Mouse (Mus musculus) left cerebral cortex, adult 18-20 months (tissue): ENCODE data around the gene Wdfy3. TPM values are rescaled to one million over a fixed set of nuclear protein-coding genes. Genes with fewer than 3 reads are reported as not detected.
A peak's percentile ranks its signal among the peaks of the same experiment; 100 is the strongest.

Experiments
- DNase-seq, 2 experiments: peaks; one replicate each; pipeline ENCODE4 v3.0.0; 2021 to 2022; ENCODE audit warnings: low spot score in 2 of 2, mixed read lengths in 1 of 2
- total RNA-seq, 2 experiments: library from RNA; stranded (reverse); gene quantifications; 2 replicates each; pipeline ENCODE4 v1.2.3; 2021

Gene Wdfy3
- total RNA-seq, 2 experiments from 2014 or later: 127 TPM

DNA sequence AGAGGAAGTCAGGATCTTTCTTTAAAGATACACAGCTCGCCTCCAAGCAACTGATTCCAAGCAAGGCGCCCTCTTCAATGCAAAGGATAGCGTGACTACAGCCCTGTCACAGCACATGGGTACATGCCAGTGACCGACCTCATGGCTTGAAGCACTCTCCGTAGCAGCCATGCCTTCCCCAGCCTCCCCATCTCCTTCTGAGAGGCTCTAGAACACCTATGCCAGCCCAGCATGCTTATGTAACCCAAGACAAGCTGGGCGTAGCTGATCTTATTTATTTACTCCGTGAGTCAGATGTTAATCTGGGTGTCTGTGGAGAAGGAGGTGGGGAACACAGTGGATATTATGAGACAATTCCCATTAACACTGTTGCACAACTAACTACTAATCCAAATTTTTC is 13.8 kb downstream of the Wdfy3 start:
- peak in 1 of 2 experiments; percentile 15 for DNase-seq

DNA sequence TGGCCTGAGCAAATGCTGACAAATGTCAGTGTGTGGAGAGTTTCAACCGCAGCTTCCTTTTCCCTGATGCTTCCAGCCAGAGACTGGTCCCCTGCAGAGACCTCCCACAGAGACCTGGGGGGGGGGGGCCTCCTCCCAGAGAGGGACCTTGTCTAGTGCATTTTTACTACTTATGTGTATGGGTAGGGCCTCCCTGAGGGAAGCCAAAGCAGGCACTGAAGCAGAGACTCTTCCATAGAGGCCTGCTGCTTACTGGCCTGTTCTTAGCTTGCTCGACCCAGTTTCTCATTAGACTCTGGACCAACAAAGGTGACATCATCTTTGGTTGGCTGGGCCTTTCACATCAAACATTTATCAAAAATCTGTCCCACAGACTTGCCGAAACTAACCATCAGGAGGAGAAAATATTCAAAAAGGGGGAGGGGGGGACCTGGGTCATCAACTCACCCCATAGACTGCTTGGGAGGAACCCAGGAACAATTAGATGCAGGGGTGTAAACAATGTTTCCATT is 14.5 kb downstream of the Wdfy3 start:
- DNase-seq: no peak

DNA sequence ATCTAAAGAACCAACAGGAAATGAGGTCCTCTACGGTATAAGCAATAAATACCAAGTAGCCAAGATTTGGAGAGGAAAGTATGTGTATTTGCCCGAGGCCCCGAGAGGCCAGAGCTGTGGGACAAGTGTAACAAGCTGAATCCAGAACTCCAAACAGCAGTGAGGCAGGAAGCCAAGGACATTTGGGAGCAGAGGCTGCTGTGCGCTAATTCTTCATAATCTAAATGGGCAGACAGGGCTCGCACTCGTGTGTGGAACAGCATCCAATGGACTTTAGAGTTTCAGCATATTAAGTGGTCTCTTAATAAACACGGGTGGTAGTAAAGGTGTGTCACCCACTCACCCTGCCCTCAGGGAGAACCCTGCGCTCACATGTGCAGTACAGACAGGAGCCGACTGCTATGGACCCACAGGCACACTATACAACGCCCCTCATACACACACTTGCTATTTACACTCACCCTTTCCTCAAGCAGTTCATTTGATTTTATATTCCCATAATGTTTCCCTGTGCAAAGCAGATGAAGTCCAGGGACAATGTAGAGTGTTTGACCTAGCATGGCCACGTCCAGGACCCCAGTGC is 15.1 kb downstream of the Wdfy3 start:
- DNase-seq: no peak

DNA sequence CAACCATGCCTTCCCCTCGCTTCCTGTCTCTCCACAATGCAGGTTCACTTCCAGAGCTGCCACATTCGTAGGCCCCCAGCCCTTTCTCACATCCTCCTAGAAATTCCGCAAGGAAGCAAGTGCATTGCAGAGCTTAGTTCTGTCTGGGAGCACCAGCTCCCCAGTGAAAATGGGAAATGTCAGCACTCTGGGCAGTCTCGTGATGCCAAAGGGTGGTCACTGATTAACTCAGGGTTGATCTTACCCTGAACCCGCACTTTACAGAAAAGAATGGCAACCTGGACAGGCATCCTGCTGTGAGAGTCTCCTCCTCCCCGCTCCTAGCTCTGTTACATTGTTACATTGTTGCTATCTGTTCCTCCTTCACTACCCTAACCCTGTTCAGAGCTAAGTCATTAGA is 16.8 kb downstream of the Wdfy3 start:
- DNase-seq: no peak

DNA sequence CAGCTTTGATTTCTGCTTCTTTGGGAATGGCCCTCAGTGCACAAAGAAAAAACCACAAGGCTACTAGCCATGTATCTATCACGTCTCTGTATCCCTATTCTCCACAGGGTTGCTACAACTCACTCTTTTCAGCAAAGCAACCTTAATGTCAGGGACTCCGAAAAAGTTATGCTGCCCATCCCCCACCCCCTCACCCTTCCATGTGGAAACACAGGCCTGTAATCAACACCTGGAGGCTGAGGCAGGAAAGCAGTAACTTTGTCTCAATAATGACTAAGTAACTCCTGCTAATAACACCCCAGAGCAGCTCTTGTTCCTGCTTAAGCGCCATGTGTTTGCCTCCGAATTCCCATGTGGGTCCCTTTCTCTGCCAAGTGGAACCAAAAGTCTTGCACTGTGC is 17.3 kb downstream of the Wdfy3 start:
- DNase-seq: no peak

DNA sequence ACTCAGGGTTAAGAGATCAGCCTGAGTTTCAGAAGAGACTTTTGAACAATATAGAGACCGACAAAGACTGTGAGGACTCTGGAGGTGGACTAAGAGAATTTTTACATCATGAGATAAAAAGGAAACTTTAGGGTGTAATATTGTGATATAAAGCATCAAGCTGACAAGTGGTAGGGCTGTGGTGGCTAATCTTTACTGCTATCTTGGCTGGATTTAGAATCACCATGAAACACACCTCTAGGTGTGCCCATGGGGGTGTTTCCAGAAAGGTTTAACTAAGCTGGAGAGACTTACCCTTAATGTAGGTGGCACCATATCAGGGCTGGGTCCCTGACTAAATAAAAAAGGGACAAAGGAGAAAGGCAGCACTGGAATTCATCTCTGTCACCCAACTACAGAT is 19.0 kb downstream of the Wdfy3 start:
- no peak for DNase-seq

DNA sequence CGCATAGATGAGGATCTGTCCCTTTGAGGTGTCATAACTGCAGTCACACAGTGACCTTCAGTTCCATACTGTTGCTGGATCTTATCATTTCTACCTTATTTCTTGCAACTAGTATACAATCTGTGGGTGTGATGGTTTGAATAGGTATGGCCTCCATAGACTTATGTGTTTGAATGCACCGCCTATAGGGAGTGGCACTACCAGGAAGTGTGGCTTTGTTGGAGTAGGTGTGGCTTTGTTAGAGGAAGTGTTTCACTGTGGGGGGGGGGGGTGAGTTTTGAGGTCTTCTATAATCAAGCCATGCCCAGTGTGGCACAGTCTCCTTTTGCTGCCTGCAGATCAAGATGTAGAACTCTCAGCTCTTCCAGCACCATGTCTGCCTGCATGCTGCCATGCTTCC is 21.3 kb downstream of the Wdfy3 start:
- no peak for DNase-seq

DNA sequence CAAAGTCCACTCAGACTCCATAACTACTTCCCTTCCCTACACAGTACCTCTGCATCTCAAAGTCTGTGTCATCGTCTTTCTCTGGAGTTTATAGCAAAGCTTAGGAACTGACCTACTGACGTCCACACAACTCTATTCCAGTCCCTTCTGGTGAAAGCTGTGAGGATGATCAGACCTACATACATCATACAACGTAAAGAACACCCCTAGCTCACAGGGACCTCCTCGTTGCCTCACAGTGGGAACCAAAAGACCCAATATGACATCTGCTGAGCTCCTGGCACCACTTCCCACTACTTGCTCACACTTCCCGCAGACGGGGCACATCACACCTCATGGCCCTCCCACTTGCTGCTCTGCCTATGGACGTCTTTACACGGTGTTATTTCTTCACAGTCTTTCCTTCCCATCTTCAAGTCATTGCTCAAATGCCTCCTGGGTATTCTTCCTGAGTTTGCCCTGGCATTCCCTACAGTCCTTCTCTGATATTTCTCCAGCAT is 23.1 kb downstream of the Wdfy3 start:
- no peak for DNase-seq

DNA sequence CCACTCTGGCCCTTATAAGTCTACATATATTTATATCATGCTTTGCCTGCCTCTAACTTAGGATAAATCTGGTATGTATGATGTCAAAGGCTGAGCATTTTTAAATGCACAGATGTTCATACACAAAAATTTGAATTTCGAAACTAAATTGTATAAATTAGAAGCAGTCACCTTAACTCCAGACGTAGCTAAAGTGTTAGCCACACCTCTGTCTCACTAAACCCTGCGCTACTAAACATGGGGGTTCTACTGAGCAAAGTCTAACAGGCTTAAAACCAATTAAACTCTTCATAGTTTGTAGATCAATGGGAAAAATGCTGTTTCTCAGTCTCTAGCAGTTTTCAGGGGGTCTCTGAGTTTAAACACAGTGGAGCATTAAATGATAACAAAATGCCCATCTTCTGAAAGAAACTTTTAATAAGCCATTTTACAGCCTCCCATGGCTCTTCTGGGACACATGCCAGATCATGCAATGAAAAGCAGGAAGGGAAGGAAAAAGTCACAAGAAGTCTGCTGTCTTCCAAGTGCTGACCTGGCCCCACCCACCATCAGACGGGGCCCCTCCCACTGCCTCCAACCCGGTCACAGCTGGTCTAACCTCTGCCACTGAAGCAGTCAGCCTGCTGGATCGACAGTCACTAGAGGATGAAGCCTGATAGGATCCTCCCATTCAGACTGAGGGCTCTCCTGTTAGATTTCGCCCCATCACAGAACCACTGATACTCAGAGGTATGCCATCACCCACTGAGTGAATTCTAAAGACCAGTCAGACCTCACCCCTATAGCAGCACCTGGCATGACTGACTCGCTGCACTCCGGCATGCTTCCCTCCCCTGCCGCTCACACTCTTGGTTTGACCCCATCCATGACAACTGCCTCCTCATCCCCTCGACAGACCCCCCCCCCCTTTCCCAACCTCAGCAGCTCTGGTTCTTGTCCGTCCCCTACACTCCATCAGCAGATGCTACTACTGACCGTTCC is 23.8 kb downstream of the Wdfy3 start:
- DNase-seq: no peak

DNA sequence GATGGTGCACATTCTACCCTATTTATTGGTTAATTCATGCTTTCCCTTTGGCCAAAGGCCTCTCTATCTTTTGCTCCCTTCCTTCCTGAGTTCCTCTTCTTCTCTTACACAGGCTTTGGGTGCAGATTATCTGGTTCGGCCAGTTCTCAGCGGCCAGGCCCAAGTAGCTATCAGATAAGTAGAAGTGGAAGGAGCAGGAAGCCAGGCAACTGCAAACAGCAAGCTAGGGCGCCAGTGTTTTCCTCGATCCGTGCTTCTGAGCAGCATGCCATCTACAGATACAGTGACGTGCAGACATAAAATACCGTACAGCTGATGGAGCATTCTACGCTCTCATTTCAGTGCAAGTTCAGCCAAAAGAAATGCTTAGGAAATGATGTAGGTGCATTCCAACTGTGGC is 24.5 kb downstream of the Wdfy3 start:
- DNase-seq: no peak

DNA sequence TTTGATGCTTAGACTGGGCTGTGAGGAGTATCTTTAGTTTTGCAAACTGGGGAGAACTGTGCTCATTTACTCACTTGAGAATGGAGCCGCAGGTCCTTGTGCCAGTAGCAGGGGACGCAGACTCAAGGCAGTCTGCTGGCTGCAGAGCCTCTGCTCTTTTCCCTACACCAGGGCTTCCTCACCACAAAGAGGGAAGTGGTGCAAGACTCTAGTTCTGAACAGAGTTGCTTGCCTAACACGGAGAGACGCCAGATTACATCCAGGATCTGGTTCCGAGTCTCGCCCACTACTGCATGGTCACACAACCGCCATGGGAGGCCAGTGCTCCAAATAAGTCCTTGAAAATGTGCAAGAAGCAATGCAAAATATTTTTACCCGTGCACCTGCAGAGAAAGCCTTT is 36.4 kb downstream of the Wdfy3 start:
- DNase-seq: no peak

DNA sequence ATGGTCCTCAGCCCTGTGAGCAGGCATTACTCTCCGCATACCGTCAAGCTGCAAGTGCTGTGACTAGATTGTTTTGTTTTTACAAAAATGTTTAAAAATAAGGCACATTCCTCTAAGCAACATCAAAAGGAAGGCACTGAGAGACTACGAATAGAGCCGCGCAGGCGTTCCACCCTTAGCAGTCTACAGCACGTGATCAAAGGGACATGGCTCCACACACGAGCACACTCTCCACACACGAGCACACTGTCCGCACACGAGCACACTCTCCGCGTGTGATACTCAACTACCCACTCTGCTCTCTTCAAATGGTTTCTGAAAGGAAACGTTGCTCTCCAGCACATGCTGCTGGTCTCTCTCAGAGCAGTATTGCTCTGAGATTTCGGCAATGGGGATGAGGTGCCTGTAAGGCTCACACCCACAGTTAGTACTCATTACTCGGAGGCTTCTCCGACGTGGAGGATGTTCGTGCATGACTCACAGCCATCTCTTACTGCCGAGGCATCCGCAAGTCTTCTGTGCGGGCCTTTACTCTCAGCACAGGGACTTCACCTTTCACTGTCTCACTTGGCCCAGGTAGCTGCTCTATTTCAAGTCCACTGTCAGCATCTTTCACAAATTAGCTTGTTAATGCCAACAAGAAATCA is 37.0 kb downstream of the Wdfy3 start:
- DNase-seq: peak; percentile 35 to 38

DNA sequence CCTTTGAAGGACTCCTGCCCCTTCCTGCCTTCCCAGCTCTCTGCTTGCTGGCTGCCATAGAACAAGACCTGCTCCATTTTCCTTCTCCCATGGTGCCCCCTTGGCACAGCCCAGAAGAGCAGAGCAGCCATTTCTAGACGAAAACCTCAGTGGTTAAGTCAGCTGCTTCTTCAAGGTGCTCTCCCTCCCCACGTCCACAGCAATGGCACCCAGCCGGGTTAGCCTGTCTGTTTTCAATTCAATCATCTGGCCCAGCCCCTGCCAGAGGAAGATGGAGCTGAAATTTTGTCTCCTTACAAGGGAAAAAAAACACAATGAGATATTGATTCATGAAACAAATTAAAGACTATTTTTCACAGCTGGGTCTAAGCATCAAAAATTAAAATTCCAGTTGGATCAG is 37.5 kb downstream of the Wdfy3 start:
- no peak for DNase-seq

DNA sequence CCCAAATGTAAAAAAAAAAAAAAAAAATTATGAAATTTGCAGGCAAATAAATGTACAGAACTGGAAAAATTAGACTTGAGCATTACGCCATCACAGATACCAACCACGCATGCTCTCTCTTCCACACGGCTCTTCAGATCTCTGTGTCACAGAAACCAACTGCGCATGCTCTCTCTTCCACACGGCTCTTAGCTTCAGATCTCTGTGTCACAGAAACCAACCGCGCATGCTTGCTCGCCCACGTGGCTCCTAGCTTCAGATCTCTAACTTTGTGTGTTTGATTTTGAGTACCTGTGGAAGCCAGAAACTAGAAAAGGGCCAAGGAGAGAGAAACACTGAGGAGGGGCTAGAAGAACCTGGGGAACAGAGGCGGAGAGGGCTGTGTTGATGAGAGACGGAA is 46.3 kb downstream of the Wdfy3 start:
- no peak for DNase-seq

DNA sequence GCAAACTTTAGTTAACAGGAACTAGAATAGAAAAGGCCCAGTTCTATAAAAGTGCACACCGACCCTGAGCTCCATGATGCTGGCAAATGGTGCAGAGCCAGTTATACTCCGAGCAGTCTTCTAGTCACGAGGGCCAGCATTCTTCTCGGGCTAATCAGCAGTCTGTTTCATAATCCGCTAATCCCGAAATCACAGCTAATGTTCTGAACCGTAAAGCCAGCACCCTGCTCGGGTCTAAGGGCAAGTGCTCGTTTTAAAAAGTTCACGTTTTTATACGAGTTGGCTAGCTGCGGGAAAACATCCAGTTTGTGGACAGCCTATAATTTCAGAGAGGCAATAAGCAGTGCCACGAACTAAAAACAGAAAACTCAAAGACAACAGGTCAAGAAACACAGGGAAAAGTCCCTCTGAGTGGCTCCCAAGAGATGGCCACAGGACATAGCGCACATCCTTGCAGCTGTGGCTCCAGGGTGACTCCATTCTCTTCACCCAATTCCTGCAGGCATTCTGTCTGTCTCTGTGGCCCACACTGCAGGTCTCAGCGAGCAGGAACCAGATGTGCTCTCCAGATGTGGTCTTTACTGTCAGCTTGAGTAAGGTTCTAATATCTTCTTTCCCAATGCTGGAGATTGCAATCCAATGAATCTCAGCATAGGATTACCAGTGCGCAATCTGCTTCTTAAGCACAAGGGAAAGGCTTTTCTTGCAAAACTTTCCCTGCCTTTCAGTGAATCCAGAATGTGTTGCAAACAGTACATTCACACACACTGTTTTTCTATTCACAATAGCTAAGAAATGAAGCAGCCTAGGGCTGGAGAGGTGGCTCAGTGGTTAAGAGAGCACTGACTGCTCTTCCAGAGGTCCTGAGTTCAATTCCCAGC is 47.5 kb downstream of the Wdfy3 start:
- DNase-seq: no peak

DNA sequence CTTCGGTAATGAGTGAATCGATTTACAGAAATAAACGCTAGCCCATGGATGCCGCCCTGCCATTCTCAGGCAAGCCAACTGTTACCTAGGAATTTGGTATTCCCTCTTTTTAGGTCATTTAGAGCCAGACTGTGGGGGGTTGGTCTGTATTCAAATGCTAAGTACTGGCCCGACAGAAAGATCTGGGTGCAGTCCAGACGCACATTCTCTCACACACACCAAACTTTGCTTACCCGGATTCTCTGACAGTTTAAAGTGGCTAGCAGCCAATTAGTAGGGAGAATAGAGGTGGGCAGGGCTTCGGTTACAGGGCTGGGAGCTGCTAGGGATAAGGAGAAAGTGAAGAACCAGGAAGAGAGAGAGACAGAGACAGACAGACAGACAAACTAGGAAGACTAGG is 55.5 kb downstream of the Wdfy3 start:
- no peak for DNase-seq

DNA sequence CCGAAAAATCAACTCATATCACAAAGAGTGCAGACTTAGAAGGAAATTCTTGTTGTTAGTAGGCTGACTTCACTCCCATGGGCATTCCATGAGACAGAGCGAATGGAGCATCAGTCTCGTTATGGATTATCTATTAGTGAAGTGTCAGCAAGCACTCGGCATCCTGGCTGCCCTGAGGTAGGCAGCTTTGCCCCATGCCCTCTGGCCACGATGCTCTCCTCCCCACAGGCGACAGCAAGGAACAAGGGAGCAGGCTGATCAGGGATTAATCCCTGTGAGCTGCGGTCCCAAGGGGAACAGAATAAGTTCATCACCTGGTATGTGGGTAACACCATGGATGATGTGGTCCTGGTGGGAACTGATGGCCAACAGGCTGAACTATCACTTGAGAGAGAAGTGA is 55.9 kb downstream of the Wdfy3 start:
- no peak for DNase-seq

DNA sequence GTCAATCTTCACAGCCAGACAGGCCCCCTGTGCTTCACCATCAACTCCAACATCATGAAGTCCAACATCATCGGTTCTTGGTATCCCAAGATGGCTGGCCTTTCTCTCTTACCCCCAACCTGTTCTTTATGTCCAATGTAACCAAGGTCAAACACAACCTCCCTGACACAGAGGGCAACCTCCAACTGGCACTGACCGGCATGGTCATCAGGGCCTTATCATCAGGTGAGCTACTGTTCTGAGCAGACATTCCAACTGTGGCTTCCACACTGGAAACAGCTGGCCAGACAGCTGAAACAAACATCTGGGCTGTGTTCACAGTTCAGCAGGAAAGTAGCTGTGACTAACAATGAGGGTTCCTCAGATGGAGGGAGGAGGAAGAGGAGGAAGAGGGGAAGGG is 58.8 kb downstream of the Wdfy3 start:
- DNase-seq: no peak

DNA sequence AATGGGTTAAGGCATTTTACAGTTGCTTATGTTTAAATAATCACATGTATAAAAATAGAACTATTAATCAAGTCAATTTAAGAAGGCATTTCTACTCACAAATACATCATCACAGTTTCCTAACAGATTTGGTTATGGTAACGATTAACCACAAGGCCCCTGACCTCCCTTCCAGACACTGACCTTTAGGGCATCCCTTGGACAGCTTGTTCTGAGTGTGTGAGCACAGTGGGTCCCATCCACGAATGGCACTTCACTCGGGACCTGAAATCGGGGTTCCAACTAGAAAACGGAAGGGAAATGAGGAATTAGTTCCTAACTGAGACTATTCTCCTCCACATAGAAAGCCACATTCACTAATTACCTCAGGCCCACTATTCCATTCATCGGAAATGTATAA is 60.1 kb downstream of the Wdfy3 start:
- DNase-seq: no peak

DNA sequence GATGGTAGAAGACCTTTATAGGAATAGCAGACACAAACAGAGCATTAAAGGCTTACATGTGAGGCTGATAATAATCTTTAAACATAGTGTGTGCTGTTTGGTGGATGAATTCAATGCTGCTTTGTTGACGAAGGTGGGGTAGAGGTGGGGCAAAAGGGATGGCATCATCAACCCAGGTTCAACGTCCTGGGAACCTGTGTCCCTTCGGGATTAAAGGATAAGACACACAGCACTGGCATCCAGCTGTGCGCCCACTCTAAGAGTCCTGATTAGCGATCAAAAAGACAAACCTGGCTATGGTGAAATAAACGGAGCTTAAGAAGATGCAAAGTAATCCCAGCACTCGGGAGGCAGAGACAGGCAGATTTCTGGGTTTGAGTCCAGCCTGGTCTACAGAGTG is 61.0 kb downstream of the Wdfy3 start:
- DNase-seq: no peak
